ENCODE assay signal across 11 mouse cellular contexts in genomic region chr15:83043362-83043708, GRCm38 (mm10). TPM values are rescaled to one million over a fixed set of nuclear protein-coding genes. Genes with fewer than 3 reads are reported as not detected.
DNase-seq lines count a peak whose midpoint lies in the region; ATAC-seq and TF ChIP-seq lines count a peak whose summit lies in the region.
"Had no signal": no experiment of that assay in that cellular context is flagged by ENCODE, and none has a peak within 500 bp of the region (broad histone marks: within the 10 kb centered on the region; RNA-seq: fewer than 3 reads in every experiment).

No protein-coding gene starts in this region.

- no peaks in the 10 kb centered on the region for H3K27me3 ChIP-seq in heart, embryonic 15.5 days
- no peaks in the 10 kb centered on the region for H3K27me3 ChIP-seq in embryonic facial prominence, embryonic 14.5 days (replicated peaks; ENCODE audit: control insufficient read depth, insufficient read depth, low read length)
- H3K27me3 ChIP-seq in hindbrain, postnatal 0 days (ENCODE audit: insufficient read depth, low read length): 0 out of 2 replicates have a peak, but pooled peaks cover 5% of the 10 kb centered on the region
- H3K27me3 ChIP-seq in midbrain, embryonic 16.5 days (ENCODE audit: control insufficient read depth, insufficient read depth, low read depth, low read length): no peaks in the 10 kb centered on the region
- H3K27me3 ChIP-seq: Patski had no signal

- 0 out of 2 replicates have a peak overlapping the region, but pooled peaks have one; percentile 15 for H3K9ac ChIP-seq in heart, embryonic 15.5 days
- H3K9ac ChIP-seq in embryonic facial prominence, embryonic 14.5 days (ENCODE audit: low read depth, low read length): 0 out of 2 replicates have a peak overlapping the region, but pooled peaks have one; percentile 2
- H3K9ac ChIP-seq in hindbrain, postnatal 0 days (replicated peaks; ENCODE audit: low read length): peak overlapping the region; percentile 43; the same call in 1 of the 2 replicates
- H3K9ac ChIP-seq in midbrain, embryonic 16.5 days (ENCODE audit: low read depth, low read length): peak overlapping the region; percentile 50; the same call in 1 of the 2 replicates

- no peak overlapping the region for H3K4me3 ChIP-seq in heart, embryonic 15.5 days
- no peak overlapping the region for H3K4me3 ChIP-seq in embryonic facial prominence, embryonic 14.5 days (ENCODE audit: low read depth, low read length)
- 0 out of 2 replicates have a peak overlapping the region, but pooled peaks have one; percentile 0 for H3K4me3 ChIP-seq in hindbrain, postnatal 0 days (ENCODE audit: low read length)
- no peak overlapping the region for H3K4me3 ChIP-seq in midbrain, embryonic 16.5 days (ENCODE audit: low read depth, low read length)

- TF ChIP-seq CTCF in hindbrain, postnatal 0 days (IDR thresholded peaks at IDR 0.05; ENCODE audit: low read depth): no peak

- H3K27ac ChIP-seq in heart, embryonic 15.5 days: no peak overlapping the region
- 0 out of 2 replicates have a peak overlapping the region, but pooled peaks have one; percentile 3 for H3K27ac ChIP-seq in embryonic facial prominence, embryonic 14.5 days (replicated peaks; ENCODE audit: low read depth, low read length)
- peak overlapping the region; percentile 56; the same call in 1 of the 2 replicates for H3K27ac ChIP-seq in hindbrain, postnatal 0 days
- H3K27ac ChIP-seq in midbrain, embryonic 16.5 days (ENCODE audit: low read length): peak overlapping the region; percentile 83
- H3K27ac ChIP-seq: macrophage had no signal

- no peaks in the 10 kb centered on the region for H3K9me3 ChIP-seq in heart, embryonic 15.5 days (replicated peaks)
- H3K9me3 ChIP-seq in embryonic facial prominence, embryonic 14.5 days (ENCODE audit: control insufficient read depth, low read length): 0 out of 2 replicates have a peak, but pooled peaks cover 4% of the 10 kb centered on the region
- H3K9me3 ChIP-seq in hindbrain, postnatal 0 days (ENCODE audit: low read length): no peaks in the 10 kb centered on the region
- H3K9me3 ChIP-seq in midbrain, embryonic 16.5 days (replicated peaks; ENCODE audit: control insufficient read depth, low read length, poor library complexity, severe bottlenecking): no peaks in the 10 kb centered on the region

- no peaks in the 10 kb centered on the region for H3K36me3 ChIP-seq in heart, embryonic 15.5 days
- no peaks in the 10 kb centered on the region for H3K36me3 ChIP-seq in embryonic facial prominence, embryonic 14.5 days (ENCODE audit: control insufficient read depth, insufficient read depth, low read length)
- no peaks in the 10 kb centered on the region for H3K36me3 ChIP-seq in hindbrain, postnatal 0 days (ENCODE audit: insufficient read depth, low read length)
- H3K36me3 ChIP-seq in midbrain, embryonic 16.5 days (ENCODE audit: control insufficient read depth, insufficient read depth, low read length): no peaks in the 10 kb centered on the region

- H3K4me2 ChIP-seq in heart, embryonic 15.5 days: no peak overlapping the region
- peak overlapping the region; percentile 40 for H3K4me2 ChIP-seq in embryonic facial prominence, embryonic 14.5 days (ENCODE audit: low read depth, low read length)
- peak overlapping the region; percentile 41 for H3K4me2 ChIP-seq in hindbrain, postnatal 0 days (ENCODE audit: low read depth, low read length)
- peak overlapping the region; percentile 49; the same call in 1 of the 2 replicates for H3K4me2 ChIP-seq in midbrain, embryonic 16.5 days (ENCODE audit: low read length)

- DNase-seq in heart, postnatal 36 days: no peak
- DNase-seq in embryonic facial prominence, embryonic 14.5 days (ENCODE audit: low spot score): no peak
- DNase-seq in hindbrain, postnatal 0 days (ENCODE audit: low spot score): no peak
- DNase-seq in frontal cortex, postnatal 36 days (ENCODE audit: low spot score in 2 of 2): no peak
- no peak for DNase-seq in adrenal gland, postnatal 10 days
- DNase-seq: cerebellum, adult 18-20 months had no signal

- intact Hi-C loops in heart, postnatal 36 days (cut with DNase I): loop anchor here (2.0 kb wide), 1 partner anchor 39 kb away; no protein-coding TSS in a partner anchor

- H3K4me1 ChIP-seq in heart, embryonic 15.5 days (replicated peaks): peaks cover 31% of the 10 kb centered on the region
- H3K4me1 ChIP-seq in embryonic facial prominence, embryonic 14.5 days (ENCODE audit: control insufficient read depth, insufficient read depth, low read length): peaks cover 30% of the 10 kb centered on the region
- H3K4me1 ChIP-seq in hindbrain, postnatal 0 days (ENCODE audit: insufficient read depth, low read length): peaks cover 14% of the 10 kb centered on the region
- H3K4me1 ChIP-seq in midbrain, embryonic 16.5 days (ENCODE audit: control insufficient read depth, insufficient read depth, low read length): peaks cover 19% of the 10 kb centered on the region

- 75% methylated on average over 22 of the region's 22 CpGs for WGBS in heart, embryonic 15.5 days
- WGBS in embryonic facial prominence, embryonic 14.5 days: 55% methylated on average over 22 of the region's 22 CpGs
- 67% methylated on average over 22 of the region's 22 CpGs for WGBS in hindbrain, postnatal 0 days
- WGBS in midbrain, embryonic 16.5 days: 64% methylated on average over 22 of the region's 22 CpGs

- no peak for ATAC-seq in heart, embryonic 15.5 days (replicated peaks; ENCODE audit: insufficient number of reproducible peaks, insufficient read depth, low FRiP score, low read depth)
- ATAC-seq in embryonic facial prominence, embryonic 14.5 days (ENCODE audit: low read depth): no peak
- ATAC-seq in hindbrain, postnatal 0 days: no peak
- ATAC-seq in midbrain, embryonic 16.5 days: no peak
- no peak for ATAC-seq in megakaryocyte-erythroid progenitor cell, adult 5-6 weeks (replicated peaks; ENCODE audit: low FRiP score, low TSS enrichment, poor library complexity, severe bottlenecking)
- ATAC-seq: Patski had no signal

RNA-seq across cellular contexts. Expression of gene Nfam1, which starts 10.2 kb away (rescaled TPM):
- polyA plus RNA-seq in heart, embryonic 15.5 days (2015; fragmentation: Nextera tagmentation; extraction: Ambion mirVana): 1.8 and 3.9 TPM in 2 replicates
- 1 to 10 TPM; 2.3 to 4.4 TPM for total RNA-seq in heart, postnatal 36 days (2021)
- 4.7 and 6.0 TPM in 2 replicates for polyA plus RNA-seq in embryonic facial prominence, embryonic 14.5 days (2014; fragmentation: Nextera tagmentation; extraction: Ambion mirVana)
- 1.7 and 3.3 TPM in 2 replicates for total RNA-seq in hindbrain, postnatal 0 days (2014; rRNA removed)
- 1.7 and 1.8 TPM in 2 replicates for polyA plus RNA-seq in hindbrain, postnatal 0 days (2015; fragmentation: Nextera tagmentation; extraction: Ambion mirVana)
- polyA plus RNA-seq in midbrain, embryonic 16.5 days (2015; fragmentation: Nextera tagmentation; extraction: Ambion mirVana): 2.6 and 3.0 TPM in 2 replicates
- 3.7 and 4.1 TPM in 2 replicates for total RNA-seq in megakaryocyte-erythroid progenitor cell, adult 5-6 weeks (2014; fragmentation: Nextera tagmentation)
- total RNA-seq in megakaryocyte-erythroid progenitor cell, adult 5-6 weeks (2017): 2.7 and 6.9 TPM in 2 replicates
- 1 to 10 TPM; 3.2 to 4.5 TPM for total RNA-seq in adrenal gland, postnatal 10 days (2021)
- polyA plus RNA-seq: Patski had no signal

RNA-seq across cellular contexts. Expression of gene Serhl, which starts 46.0 kb away (rescaled TPM):
- 61.5 and 66.3 TPM in 2 replicates for polyA plus RNA-seq in heart, embryonic 15.5 days (2015; fragmentation: Nextera tagmentation; extraction: Ambion mirVana)
- 10 to 100 TPM; 43.6 to 46.5 TPM for total RNA-seq in heart, postnatal 36 days (2021)
- polyA plus RNA-seq in embryonic facial prominence, embryonic 14.5 days (2014; fragmentation: Nextera tagmentation; extraction: Ambion mirVana): 63.8 and 71.6 TPM in 2 replicates
- 12.6 and 12.9 TPM in 2 replicates for total RNA-seq in hindbrain, postnatal 0 days (2014; rRNA removed)
- polyA plus RNA-seq in hindbrain, postnatal 0 days (2015; fragmentation: Nextera tagmentation; extraction: Ambion mirVana): 37.4 and 38.5 TPM in 2 replicates
- 29.6 and 29.7 TPM in 2 replicates for polyA plus RNA-seq in midbrain, embryonic 16.5 days (2015; fragmentation: Nextera tagmentation; extraction: Ambion mirVana)
- total RNA-seq in megakaryocyte-erythroid progenitor cell, adult 5-6 weeks (2014; fragmentation: Nextera tagmentation): 46.0 and 51.6 TPM in 2 replicates
- 32.0 and 45.4 TPM in 2 replicates for total RNA-seq in megakaryocyte-erythroid progenitor cell, adult 5-6 weeks (2017)
- total RNA-seq in adrenal gland, postnatal 10 days (2021): 10 to 100 TPM; 71.2 to 89.2 TPM

RNA-seq across cellular contexts. Expression of gene Tcf20, which starts 55.7 kb away (rescaled TPM):
- 4.2 and 5.2 TPM in 2 replicates for polyA plus RNA-seq in heart, embryonic 15.5 days (2015; fragmentation: Nextera tagmentation; extraction: Ambion mirVana)
- 10 to 100 TPM; 56.1 to 56.7 TPM for total RNA-seq in heart, postnatal 36 days (2021)
- 11.3 and 12.3 TPM in 2 replicates for polyA plus RNA-seq in embryonic facial prominence, embryonic 14.5 days (2014; fragmentation: Nextera tagmentation; extraction: Ambion mirVana)
- 89.2 and 98.3 TPM in 2 replicates for total RNA-seq in hindbrain, postnatal 0 days (2014; rRNA removed)
- polyA plus RNA-seq in hindbrain, postnatal 0 days (2015; fragmentation: Nextera tagmentation; extraction: Ambion mirVana): 8.6 and 8.8 TPM in 2 replicates
- polyA plus RNA-seq in midbrain, embryonic 16.5 days (2015; fragmentation: Nextera tagmentation; extraction: Ambion mirVana): 13.0 and 13.6 TPM in 2 replicates
- total RNA-seq in megakaryocyte-erythroid progenitor cell, adult 5-6 weeks (2014; fragmentation: Nextera tagmentation): 57.7 and 70.5 TPM in 2 replicates
- total RNA-seq in megakaryocyte-erythroid progenitor cell, adult 5-6 weeks (2017): 87.5 and 106 TPM in 2 replicates
- 10 to 100 TPM; 70.8 to 71.5 TPM for total RNA-seq in adrenal gland, postnatal 10 days (2021)
